Mouse (Mus musculus) yolk sac, embryonic 10.5 days (tissue): ENCODE measurements around the gene Pde6b.
A peak's percentile ranks its signal among the peaks of the same experiment; 100 is the strongest.

Source experiments
- DNase-seq: peaks from one replicate; pipeline ENCODE4 v3.0.0-alpha.2; 2017; ENCODE audit warnings: low spot score

Pde6b gene

DNA sequence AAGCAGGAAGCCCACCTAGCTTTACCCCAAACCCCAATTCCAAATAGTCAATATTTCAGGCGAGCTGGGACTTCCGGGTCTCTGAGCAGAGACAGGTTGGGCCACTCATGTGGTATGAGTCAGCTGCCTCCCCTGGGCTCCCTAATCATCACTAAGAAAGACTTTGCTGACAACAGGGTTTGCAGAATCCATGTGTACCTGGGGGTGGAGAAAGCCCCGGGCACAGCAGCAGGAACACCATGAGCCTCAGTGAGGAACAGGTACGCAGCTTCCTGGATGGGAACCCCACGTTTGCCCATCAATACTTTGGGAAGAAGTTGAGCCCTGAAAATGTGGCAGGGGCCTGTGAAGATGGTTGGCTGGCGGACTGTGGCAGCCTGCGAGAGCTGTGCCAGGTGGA, at the start of gene Pde6b:
Pde6b (plus strand) TSS at position 191 of the 400 bp plus-strand sequence.
- no peak for DNase-seq

DNA sequence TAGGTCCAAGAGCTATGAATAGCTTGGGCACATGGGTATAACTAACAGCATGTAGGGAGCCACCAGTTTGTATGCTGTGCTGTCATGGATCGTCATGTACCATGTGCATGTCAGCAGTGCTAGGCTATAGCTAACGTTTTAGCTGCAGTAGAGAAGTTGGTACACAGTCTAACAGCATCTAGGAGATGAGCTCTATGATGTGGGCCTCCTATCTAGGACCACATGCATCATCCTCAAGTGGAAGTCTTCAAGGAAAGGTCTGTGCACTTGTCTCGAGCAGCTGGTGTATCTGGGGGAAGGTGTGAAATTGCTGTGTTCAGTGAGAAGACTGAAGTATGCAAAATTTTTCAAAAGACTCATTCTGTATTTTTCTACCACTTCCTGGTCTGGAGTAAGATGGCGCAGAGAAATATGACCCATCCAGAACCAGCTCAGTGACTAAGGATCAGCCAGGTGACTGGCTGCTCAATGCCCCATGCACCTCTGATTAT, 44.5 kb upstream of the Pde6b start:
- DNase-seq = no peak

DNA sequence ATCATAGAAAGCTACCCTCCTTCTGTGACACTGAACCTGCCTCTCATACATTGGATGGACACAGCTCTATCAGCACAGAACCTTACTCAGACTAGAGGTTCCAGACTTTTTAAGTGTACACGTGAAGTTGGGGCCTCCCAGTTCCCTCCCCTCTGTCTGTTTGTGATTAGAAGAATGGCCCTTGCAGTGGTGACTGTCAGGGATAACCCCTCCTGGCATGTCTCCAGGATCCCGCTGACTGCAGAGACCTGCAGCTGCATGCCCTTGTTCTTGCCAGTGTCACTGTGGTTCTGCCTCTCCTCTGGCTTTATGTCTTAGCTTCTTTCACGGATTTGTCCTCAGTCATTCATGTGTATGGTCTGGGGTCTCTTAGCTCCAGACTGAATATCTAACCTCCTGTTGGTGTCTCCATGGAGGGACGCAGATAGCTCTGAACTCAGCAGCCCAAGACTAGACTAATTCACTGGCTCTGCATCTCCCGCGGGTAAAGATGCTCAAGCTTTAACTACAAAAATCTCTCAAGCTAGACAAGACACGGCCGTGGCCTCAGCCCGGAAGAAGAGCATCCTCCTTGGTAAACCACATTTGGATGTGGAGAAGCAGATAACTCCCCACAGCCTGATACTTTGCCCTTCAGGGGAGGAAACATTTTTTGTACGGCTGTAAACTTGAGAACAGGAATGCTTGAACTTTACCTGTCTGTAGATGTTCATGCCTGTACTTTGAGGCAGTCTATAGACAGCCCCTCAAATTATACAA, 42.7 kb upstream of the Pde6b start:
- DNase-seq = no peak

DNA sequence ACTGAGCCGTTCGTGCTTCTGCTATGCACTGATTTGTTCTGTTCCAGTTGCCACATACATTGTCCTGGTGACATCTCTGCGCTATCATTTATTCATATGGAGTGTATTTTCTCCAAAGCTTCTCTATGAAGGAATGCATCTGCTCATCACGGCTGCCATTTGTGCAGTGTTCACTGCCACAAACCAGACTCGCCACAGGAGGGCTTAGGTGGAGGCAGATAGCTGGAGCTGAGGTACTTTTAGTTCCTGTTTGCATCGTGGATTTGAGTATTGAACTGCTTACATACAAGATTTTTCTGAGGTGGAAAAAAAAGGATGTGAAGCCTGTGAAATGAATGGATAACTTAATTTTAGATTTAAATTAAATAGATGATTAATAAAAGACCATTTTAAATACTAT, 40.3 kb upstream of the Pde6b start:
- DNase-seq = no peak

DNA sequence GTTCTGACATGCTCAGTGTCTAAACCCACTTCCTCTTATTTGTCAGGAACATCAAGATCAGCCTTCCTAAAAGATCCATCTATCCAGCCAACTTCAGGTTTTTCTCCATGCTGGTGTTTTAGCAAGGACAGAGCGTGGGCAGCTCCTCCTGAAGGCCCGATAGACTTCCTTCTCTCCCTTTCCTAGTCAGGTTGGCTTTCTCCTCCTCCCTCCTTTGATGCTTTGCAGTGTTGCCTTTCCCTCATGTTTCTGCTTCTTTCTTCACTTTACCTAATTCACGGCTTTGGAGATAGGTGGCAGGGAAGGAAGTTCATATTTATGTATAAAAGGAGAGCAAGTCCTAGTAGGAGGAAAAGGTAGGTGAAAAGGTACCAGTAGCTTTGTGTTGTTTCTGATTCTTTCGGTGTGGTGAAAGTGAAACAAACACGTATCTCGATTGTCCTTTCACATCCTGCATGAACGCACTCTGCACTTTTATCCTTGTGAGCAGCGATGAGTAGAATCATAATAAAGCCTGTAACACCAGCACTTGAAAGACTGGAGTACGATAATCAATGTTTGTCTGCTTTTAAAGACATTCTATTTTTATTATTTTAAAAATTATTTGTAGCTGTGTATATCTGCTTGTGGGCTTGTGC, 38.6 kb upstream of the Pde6b start:
- DNase-seq = no peak

DNA sequence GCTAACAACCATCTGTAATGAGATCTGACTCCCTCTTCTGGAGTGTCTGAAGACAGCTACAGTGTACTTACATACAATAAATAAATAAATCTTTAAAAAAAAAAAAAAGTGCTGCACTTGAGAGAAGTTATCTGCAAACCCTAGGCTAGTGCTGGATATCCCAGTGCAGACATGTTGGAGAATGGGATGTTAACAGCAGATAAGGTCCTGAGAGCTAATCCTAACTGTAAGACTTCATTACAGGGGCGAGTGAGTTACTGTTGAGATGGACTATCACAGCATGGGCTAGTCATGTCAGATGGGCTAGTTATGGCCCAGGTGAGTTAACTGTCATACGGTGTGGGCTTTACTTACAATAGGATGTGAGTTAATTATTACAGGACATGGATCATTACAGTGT, 34.1 kb upstream of the Pde6b start:
- no peak for DNase-seq

DNA sequence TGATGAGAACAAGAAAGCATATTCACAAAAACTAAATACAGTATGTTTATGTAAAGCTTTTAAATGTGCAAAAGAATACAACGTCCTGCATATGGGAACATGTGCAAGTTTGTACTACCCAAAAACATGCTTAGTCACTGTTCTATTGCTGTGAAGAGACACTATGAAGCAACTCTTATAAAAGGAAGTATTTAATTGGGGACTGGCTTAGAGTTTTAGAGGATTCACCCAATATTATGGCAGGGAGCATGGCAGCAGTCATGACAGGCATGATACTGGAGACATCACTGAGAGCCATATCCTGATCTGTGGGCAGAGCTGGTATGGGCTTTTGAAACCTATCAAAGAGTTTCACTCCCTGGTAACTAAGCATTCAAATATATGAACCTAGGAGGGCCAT, 30.3 kb upstream of the Pde6b start:
- no peak for DNase-seq

DNA sequence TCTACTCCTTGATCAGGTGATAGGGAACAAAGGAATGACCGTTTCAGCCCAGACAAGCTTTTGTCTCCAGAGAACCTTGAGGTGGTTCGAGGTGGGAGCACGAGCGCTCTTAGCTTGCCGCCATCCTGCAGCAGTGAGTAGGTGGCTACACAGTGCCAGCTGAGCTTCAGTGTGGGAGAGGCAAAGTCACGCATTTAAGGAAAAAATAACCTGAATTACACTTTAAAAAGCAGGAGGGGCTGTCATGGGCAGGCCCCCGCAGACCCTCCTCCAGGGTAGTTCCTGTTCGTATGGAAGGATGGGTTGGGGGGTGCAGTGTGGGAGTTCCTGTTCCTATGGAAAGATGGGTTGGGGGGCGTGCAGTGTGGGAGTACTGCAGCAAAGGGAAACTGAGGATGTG, 28.7 kb upstream of the Pde6b start:
- no peak for DNase-seq

DNA sequence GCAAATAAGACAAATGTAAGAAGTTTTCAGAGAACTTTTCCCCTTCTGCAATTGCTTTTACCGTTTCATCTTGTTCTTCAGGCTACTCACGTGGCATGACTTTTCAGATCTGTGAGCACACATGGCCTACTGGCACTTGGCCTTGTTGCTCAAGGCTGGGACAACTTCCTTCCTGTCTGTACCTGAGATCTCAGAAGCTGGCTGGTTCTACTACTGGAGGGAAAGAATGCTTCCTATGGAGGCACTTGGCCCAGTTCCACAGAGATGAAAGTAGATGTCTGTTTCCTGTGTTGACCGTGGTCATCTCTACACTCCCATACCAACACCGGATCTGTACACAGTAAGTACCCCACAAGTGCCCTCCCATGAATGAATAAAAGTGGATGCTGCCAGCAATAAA, 28.0 kb upstream of the Pde6b start:
- DNase-seq = no peak

DNA sequence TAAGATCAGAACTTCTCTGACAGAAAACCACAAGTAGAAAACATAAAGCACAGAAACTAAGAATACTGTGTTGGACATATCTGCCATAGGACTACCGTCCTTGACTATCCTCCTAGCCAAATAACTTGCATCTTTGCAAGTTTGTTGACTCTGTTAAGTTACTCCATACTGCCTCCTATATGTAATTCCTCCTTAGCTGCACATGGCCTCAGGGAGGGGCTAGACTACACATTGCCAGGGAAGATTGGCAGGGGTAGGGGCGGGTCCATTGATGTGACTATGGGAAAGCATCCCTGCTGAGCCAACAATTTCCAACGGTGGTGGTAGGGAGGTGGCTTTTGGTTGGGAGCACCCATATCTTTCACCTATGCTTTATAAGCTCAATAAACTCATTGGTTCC, 25.9 kb upstream of the Pde6b start:
- DNase-seq = no peak

DNA sequence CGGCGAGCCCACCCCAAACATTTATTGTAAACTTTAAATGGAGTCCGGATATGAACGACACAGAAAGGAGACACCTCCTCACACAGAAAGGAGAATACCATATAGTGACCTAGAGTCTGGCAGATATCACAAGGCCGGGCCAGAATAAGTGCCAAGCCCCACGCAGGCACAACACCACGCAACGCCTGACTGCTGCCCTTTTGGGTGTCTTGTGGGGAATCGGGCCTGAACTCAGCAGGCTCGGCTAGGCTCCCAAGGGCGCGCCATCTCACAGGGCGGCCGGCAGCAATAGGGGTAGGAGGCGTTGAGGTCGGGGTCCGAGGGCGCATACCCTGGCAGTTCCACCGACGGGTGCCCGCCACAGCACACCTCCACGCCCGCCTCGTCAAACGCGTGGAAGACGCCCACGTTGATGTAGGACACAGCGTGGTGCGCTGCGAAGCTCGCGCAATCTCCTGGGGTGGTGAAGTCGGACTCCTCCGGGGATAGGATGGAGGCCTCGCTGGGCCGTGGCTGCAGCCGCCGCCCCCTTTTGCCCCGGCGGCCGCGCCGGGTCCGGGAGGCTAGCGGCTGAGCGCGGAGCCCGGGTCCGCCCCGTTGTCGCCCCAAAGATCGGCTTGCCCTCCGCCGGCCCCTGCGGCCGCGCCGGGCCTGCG, 21.7 kb upstream of the Pde6b start:
- DNase-seq = no peak

DNA sequence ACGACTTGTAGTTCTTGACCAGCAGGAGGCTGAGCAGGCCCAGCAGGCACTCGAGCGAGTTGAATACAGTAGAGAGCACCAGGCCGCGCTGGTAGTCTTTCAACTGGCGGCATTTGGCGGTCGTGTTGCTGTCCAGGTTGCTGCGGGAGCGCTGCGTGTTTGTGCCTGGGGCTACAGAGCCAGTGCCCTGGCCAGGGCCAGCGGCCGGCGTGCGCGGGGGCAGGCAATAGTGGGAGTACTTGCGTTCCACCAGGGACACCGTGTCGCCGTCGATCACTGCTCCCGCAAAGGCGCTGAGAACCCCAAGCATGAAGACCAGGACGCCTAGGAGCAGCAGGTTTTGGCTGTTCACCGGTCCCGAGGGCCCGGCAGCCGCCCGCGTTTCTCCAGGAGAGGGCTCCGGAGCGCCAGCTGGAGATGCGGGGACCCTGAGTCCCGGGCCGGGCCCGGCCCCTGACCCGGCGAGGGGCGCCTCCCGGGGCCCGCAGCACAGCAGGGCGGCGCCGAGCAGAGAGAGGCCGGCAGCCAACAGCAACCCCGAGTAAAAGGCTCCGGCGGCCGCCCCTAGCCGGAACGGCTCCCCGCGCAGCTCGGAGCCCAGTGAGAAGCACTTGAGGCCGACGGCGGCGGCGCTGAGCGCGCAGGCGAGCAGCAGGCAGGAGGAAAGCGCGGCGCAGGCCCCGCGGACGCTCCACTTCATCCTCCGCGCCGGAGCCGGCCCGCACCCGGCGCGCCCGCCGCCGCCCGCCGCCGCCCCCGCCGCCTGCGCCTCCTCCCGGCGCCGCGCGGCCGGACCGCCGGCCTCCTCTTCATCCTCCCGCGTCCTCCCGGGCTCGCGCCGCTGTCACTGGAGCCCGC, 21.0 kb upstream of the Pde6b start:
- DNase-seq = peak; percentile 44

DNA sequence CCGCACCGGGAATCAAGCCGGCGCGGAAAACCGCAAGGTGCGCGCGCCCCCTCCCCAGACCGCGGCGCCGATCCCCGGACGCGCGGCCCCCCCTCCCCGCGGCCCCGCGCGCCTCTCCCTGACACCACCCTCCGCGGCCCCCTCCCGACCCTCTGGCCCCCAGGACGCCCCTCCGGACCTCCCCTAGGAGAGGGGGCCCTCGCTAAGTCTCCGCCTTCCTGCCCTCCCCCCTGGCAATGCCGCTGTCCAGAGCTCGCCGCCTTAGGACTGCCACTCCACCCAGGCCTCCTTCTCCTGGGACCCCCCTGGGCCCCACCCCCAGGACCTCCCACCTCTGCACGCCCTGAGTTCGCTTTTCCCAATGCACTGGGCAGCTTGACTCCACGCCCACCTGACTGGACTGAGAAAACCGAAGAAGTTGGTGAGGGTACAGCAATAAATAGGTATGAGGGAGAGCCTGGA, 20.3 kb upstream of the Pde6b start, which contains the start of gene Gm42517:
Gm42517 (minus strand) TSS at position 52 of the 462 bp plus-strand sequence.
- peak; percentile 24 for DNase-seq

DNA sequence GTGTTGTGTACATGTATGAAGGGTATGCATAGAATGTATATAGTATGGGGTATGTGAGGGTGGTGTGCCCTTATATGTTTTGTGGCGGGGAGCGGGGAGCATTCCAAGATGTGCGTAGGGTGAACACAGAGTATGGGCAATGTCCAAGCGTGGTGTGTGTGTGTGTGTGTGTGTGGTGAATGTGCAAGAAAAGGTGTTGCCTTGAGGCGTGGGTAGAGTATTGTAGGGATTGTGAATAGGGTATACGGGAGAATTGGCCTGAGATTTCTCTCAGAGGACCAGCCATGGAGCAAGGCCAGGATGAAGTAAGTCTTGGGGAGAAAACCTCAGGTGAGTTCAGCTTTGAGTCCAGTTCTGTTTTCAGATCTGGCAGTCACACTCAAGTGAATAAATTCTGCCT, 19.7 kb upstream of the Pde6b start:
- DNase-seq = no peak

DNA sequence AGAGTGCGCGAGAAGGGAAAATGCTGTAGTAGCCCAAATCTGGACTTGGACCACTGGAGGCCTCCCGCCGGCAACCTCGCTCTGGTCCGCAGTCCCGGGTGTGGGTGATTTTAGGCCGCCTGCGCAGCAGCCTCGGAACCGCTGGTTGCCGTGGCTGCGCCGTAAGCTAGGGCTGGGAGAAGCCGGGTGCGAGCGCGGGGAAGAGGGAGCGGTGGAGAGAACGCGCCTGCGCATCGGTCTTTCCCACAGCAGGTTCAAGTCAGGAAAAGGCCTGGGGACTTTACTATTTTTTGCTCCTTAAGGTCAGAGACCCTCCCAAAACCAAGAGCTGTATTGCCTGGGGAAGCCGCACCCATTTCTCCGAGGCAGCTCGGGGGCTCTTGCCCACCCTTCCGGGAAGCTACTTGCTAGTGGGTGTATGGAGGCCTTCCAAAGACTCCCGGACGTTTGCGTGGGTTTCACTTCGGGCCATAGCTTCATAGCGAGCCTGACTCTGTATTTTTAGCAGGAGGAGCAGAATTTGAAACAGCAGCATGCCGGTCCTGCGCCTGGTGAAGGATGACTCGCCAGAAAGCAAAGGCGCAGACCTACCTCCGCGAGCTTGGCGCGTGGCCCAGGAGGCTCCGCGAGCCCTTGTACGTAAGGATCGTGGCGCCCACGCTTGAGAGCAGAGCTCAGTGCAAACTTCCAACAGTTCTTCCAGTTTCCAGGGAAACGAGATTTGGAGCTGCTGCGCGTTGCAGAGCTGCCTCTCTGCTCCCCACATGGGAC, 19.2 kb upstream of the Pde6b start:
- DNase-seq = peak; percentile 4

DNA sequence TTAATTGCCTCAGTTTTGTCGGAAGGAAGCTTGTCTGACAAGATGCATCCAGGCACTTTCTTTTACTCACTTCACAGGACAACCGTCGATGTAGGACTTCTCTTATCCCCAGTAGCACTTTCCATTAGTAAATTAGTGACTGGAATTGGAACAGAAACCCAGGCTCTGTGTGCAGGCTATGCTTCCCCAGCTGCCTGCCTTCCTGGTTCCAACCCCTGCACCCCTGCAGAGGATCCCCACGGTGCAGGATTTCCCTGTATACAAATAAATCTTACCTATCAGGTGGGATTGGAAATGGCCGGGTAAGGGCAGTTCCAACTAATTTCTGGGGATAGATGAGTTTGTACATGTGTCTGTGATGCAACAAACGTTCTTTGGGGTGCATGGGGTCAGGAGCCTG, 18.2 kb upstream of the Pde6b start:
- no peak for DNase-seq

DNA sequence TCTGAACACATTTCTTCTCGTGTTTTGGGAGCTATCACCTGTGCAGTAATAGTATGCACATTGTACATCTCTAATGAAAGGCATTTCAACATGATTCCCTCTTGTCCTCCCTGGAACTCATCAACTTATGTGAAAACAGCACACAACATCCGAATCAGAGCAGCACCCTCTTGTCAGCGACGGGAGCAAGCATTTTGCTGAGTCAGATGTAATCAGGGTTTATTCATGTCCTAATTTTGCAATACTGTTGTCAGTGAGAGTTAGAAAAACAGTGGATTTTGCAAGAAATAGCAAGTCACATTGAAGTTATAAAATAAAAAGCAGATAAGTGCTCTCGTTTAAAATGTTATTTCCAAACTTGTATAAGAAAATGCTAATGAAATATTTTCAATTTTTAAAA, 14.1 kb upstream of the Pde6b start:
- DNase-seq = no peak

DNA sequence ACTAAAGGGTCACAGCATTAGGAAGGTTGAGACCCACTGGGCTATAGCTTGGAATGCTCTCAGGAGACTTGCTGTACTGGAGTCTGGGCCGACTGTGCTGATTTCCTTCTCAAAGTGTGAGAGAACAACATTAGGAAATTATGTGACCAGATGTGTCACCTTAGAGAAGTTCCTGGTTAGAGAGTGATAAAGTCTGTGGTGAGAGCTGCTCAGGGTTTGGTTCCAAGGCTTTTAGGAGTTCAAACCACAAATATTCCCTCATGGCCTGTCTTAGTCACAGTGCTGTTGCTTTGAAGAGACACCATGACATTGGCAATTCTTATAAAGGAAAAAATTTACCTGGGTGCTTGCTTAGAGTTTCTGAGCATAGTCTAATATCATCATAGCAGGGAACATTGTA, 12.1 kb upstream of the Pde6b start:
- no peak for DNase-seq

DNA sequence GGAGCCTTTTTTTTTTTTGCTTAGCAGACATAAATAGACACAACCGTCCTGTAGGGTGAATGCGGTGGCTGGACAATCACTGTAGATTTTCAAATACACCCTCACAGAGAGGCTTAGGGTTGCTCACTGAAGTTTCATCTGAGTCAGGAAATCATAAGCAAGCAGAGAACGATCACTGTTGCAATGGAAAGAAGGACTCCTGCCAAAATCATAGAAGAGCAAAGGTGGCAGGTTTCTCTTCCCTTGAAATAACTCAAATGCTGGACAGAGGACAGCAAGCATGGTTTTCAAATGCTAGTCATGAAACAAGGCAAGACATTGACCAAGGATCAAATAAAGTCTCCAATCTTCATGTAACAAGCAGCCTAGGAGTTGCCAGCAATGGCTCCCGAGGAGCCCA, 9.8 kb upstream of the Pde6b start:
- no peak for DNase-seq

DNA sequence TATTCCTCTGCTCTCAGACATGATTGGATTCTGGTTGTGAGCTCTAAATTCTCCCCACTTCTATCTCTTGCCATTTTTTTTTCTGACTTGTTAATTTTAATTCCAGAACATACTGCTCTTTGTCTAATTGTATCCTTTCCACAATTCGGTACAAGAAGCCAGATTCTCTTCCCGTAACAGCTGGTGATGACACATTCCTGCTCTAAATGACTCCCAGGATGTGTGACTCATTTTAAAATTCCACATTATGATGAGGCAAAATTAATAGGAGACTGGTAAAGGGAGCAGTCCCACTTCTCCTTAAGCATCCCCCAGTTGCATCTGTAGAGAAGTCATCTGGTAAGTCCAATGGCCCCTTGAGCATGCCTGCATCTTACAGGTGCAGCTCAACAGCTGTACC, 2.6 kb upstream of the Pde6b start:
- DNase-seq = no peak

DNA sequence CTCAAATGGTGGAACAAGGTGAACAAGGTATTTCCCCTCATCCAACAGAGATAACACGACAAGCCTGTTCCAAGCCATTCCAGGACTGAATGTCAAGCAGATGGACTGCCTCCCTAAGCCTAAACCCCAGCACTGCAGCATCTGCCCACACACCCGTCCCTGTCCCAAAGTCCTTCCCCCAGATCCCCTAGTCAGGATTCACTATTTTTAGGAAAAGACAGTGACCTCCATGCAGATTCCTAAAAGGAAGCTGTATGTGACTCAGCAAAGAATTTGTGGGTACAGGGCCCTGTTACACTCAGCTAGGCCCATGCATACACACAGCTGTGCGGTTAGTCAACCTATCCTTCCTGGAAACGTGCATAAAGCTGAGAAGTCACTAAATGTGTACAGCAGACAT, 1.7 kb upstream of the Pde6b start:
- DNase-seq = no peak
